Mouse (Mus musculus): ENCODE measurements around the gene Cdk18. TPM values are rescaled to one million over a fixed set of nuclear protein-coding genes. Genes with fewer than 3 reads are reported as not detected.

The Cdk18 gene
- polyA plus RNA-seq, 1 experiment from 2014 or later: 1.8 TPM

DNA sequence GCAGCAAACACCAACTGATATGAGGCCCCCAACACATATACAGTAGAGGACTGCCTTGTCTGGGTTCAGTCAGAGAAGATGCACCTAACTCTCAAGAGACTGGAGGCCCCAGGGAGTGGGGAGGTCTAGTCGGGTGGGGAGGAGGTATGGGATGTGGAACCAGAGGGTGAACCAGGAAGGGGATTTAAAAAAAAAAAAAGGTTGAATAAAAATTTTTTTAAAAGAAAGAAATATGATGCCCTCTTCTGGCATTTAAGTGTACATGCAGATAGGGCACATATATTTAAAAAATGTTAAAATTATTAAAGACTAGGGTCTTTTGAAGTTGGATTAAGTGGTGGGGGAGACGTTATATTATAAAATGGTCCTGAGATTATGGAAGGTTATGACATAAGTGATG is 30.1 kb downstream of the Cdk18 start:
- H3K36me3 ChIP-seq: no peaks in the 10 kb centered on the region
- H3K4me2 ChIP-seq: no peak overlapping the region
- no peak overlapping the region for H3K9ac ChIP-seq
- ATAC-seq (replicated peaks; ENCODE audit: insufficient number of reproducible peaks, insufficient read depth, low FRiP score, low read depth): no peak
- WGBS: 53% methylated on average over 2 of the region's 2 CpGs
- 0 out of 2 replicates have a peak, but pooled peaks cover 2% of the 10 kb centered on the region for H3K4me1 ChIP-seq (replicated peaks)
- 0 out of 2 replicates have a peak, but pooled peaks cover 3% of the 10 kb centered on the region for H3K27me3 ChIP-seq
- H3K27ac ChIP-seq: no peak overlapping the region
- H3K4me3 ChIP-seq: no peak overlapping the region
- no peaks in the 10 kb centered on the region for H3K9me3 ChIP-seq (replicated peaks)

DNA sequence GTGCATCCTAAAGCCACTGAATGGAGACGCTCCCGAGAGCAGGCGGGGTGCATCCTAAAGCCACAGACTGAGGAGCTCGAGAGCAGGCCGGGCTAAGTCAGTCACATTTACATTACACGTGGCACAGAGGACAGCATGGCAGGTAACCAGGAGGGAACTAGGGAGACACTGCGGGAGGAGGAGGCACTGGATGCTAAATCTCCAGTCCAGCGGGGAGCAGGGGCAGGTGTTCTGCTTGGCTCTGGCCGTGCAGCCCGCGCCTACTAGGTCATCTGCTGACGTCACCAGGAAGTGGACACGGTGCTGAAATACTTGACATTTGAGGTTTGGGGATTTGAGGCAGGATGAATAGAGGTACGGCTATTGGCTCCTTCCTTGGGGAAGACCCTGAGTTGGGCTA is 35.1 kb downstream of the Cdk18 start:
- Histone ChIP-seq H3K4me1 (replicated peaks) (no peaks in the 10 kb centered on the region; the same call in 1 of the 2 replicates), H3K4me3 (no peak overlapping the region), H3K9ac (no peak overlapping the region), H3K27me3 (no peaks in the 10 kb centered on the region), H3K9me3 (replicated peaks) (no peaks in the 10 kb centered on the region), H3K36me3 (no peaks in the 10 kb centered on the region), H3K27ac (no peak overlapping the region), H3K4me2 (no peak overlapping the region)
- 63% methylated on average over 14 of the region's 14 CpGs for WGBS
- ATAC-seq (replicated peaks; ENCODE audit: insufficient number of reproducible peaks, insufficient read depth, low FRiP score, low read depth): no peak

DNA sequence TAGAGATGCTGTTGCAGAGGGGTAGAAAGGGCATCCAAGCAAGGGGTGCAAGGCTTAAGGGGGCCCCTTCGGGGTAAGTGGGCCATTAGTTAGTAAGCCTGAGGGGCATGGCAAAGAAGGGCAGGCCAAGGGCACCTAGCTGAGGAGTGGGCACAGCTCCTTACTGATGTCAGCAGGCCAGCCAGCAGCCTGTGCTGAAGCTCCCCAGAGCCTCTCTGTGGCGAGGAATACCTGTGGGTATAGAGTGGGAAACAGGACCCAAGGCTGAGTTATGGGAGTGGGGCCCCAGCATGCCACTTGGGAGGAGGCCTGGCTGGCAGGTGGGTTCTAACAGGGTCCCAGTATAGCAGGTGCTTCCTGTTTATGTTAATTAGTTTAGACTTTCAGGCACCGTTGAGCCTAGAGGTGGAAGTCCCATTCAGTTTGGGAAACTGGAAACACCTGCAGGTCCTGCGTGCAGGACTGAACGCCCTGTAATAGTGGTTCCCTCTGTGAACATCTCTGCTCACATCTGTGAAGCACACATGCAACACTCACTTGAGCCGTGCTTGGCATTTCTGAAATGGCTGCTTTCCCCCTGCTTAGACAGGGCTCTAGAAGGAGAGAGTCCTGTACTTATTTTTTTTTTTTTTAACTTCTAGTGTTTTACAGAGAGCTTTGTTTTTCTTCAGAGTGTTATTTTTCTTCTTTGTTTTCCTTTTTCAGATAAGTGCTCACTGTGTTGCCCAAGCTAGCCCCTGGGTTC is 37.4 kb downstream of the Cdk18 start:
- H3K27ac ChIP-seq: peak overlapping the region; percentile 39; the same call in 1 of the 2 replicates
- no peaks in the 10 kb centered on the region; the same call in 1 of the 2 replicates for H3K4me1 ChIP-seq (replicated peaks)
- no peak overlapping the region for H3K4me2 ChIP-seq
- no peak overlapping the region for H3K9ac ChIP-seq
- WGBS: 59% methylated on average over 6 of the region's 6 CpGs
- H3K4me3 ChIP-seq: no peak overlapping the region
- H3K9me3 ChIP-seq (replicated peaks): no peaks in the 10 kb centered on the region
- no peaks in the 10 kb centered on the region for H3K27me3 ChIP-seq
- no peaks in the 10 kb centered on the region for H3K36me3 ChIP-seq
- no peak; the same call in 1 of the 2 replicates for ATAC-seq (replicated peaks; ENCODE audit: insufficient number of reproducible peaks, insufficient read depth, low FRiP score, low read depth)

DNA sequence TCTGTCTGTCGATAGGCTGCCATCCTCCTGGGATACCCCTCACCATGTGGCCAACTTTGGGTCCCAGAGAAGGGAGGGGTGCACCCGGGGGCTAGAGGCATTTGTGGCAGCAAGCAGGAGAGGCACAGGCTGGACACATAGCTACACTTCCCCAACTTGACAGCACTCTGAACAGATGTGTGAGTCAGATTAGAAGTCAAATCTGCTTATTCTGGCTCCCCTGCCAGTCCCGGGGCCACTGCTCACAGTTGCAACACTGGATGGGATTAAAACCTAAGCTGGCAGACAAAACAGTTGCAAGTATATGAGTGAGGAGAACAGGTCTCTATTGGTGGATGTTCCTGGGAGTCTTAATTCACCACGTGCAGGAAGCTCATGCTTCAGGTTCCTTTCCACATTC is 39.7 kb downstream of the Cdk18 start:
- no peak overlapping the region for H3K9ac ChIP-seq
- no peaks in the 10 kb centered on the region for H3K27me3 ChIP-seq
- 58% methylated on average over 4 of the region's 4 CpGs for WGBS
- no peak for ATAC-seq (replicated peaks; ENCODE audit: insufficient number of reproducible peaks, insufficient read depth, low FRiP score, low read depth)
- no peaks in the 10 kb centered on the region for H3K9me3 ChIP-seq (replicated peaks)
- no peaks in the 10 kb centered on the region for H3K36me3 ChIP-seq
- no peak overlapping the region for H3K4me2 ChIP-seq
- no peak overlapping the region for H3K4me3 ChIP-seq
- H3K4me1 ChIP-seq (replicated peaks): peaks cover 6% of the 10 kb centered on the region
- H3K27ac ChIP-seq: no peak overlapping the region

DNA sequence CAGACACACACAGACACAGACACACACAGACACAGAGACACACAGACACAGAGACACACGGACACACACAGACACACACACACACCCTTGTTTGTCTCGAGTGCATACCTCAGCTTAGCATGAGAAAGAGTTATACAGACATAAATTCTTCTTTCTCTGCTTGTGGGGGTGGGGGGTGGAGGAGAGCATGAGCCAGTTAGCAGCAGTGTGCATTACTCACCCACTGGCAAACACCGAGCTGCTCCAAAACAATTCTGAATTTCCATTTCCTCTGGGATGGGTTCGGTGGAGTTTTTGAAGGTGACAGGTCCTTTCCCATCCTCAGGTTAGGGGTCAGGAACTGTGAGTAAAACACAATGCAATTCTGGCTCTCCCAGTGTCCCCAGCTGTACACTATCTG is 40.5 kb downstream of the Cdk18 start:
- no peaks in the 10 kb centered on the region for H3K9me3 ChIP-seq (replicated peaks)
- ATAC-seq (replicated peaks; ENCODE audit: insufficient number of reproducible peaks, insufficient read depth, low FRiP score, low read depth): no peak
- no peak overlapping the region for H3K27ac ChIP-seq
- H3K27me3 ChIP-seq: no peaks in the 10 kb centered on the region
- H3K36me3 ChIP-seq: no peaks in the 10 kb centered on the region
- no peak overlapping the region for H3K4me2 ChIP-seq
- peaks cover 6% of the 10 kb centered on the region for H3K4me1 ChIP-seq (replicated peaks)
- no peak overlapping the region for H3K4me3 ChIP-seq
- no peak overlapping the region for H3K9ac ChIP-seq
- WGBS: 63% methylated on average over 4 of the region's 4 CpGs

DNA sequence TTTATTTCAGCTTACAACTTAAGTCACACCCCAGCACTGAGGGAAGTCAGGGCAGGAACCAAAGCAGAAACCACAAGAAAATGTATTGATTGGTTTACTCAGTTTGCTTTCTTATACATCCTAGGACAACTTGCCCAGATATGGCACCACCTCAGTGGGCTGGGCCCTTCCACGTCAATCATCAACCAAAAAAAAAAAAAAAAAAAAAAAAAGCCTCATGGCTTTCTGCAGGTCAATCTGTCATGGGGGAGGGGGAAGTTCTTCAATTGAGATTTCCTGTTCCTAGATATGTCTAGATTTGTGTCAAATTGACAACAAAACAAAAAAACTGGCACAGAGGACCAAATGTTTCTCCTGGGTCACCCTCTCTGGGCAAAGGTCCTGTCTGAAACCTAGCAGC is 41.4 kb downstream of the Cdk18 start:
- no peak for ATAC-seq (replicated peaks; ENCODE audit: insufficient number of reproducible peaks, insufficient read depth, low FRiP score, low read depth)
- Histone ChIP-seq H3K4me2 (no peak overlapping the region), H3K27me3 (no peaks in the 10 kb centered on the region), H3K4me1 (replicated peaks) (peaks cover 6% of the 10 kb centered on the region), H3K27ac (no peak overlapping the region), H3K4me3 (no peak overlapping the region), H3K9me3 (replicated peaks) (no peaks in the 10 kb centered on the region), H3K9ac (no peak overlapping the region), H3K36me3 (no peaks in the 10 kb centered on the region)
- WGBS: 75% methylated on average over 1 of the region's 1 CpGs

DNA sequence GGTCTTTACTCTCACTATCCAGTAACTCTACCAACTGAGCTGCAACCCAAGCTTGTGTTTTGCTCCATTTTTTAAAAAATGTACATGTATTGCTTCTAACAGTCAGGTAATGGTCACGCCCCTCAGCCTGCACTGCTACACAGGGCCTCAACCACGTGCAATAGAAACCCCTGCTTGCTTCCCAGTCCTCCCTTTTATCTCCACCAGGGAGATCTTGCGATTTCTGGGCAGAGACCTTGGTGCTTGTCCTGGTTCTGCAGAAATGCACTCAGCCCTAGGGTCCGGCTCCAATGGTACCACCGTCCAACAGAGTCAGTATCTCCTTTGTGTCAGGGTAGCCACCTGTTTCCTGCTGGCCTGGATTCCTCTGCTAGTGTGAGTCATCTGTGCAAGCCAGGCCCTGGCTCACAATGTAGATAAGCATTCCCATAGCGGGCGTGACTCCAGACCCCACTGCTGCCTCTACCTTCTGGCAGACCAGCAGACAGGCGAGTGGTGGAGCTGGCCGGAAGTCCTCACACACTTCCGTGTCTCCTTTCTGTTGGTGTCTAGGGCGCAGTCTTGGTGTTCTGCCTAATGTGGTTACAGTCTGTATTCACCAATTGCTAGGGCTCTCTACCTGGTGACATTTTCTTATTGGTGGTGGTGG is 44.0 kb downstream of the Cdk18 start:
- Histone ChIP-seq H3K9ac (no peak overlapping the region), H3K4me1 (replicated peaks) (peaks cover 6% of the 10 kb centered on the region), H3K36me3 (no peaks in the 10 kb centered on the region), H3K27me3 (no peaks in the 10 kb centered on the region), H3K27ac (peak overlapping the region; percentile 64), H3K4me3 (no peak overlapping the region), H3K9me3 (replicated peaks) (no peaks in the 10 kb centered on the region), H3K4me2 (peak overlapping the region; percentile 10; the same call in 1 of the 2 replicates)
- WGBS: 32% methylated on average over 11 of the region's 11 CpGs
- peak; percentile 86 for ATAC-seq (replicated peaks; ENCODE audit: insufficient number of reproducible peaks, insufficient read depth, low FRiP score, low read depth)

DNA sequence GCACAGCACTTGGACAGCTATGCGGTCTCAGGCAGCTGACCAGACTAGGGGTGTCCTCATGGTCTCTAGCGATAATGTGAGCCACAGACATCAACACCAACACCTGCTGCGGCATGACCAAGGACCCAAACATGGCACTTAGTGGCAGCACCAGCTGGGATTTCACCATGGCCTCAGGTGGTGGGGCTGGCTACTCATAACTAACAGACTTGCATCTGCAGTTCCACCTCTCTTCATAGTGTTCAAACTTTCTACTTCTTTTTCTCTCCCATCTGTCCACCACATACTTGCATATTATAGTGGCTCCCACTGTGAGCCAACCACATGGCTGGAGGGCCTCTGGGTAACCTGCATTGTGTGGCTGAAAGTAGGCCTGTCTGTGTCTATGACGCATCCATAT is 46.2 kb downstream of the Cdk18 start:
- Histone ChIP-seq H3K27me3 (no peaks in the 10 kb centered on the region), H3K27ac (no peak overlapping the region), H3K4me3 (no peak overlapping the region), H3K9ac (no peak overlapping the region), H3K9me3 (replicated peaks) (no peaks in the 10 kb centered on the region), H3K36me3 (no peaks in the 10 kb centered on the region), H3K4me1 (replicated peaks) (peaks cover 6% of the 10 kb centered on the region), H3K4me2 (no peak overlapping the region)
- no peak for ATAC-seq (replicated peaks; ENCODE audit: insufficient number of reproducible peaks, insufficient read depth, low FRiP score, low read depth)
- WGBS: 86% methylated on average over 4 of the region's 4 CpGs

DNA sequence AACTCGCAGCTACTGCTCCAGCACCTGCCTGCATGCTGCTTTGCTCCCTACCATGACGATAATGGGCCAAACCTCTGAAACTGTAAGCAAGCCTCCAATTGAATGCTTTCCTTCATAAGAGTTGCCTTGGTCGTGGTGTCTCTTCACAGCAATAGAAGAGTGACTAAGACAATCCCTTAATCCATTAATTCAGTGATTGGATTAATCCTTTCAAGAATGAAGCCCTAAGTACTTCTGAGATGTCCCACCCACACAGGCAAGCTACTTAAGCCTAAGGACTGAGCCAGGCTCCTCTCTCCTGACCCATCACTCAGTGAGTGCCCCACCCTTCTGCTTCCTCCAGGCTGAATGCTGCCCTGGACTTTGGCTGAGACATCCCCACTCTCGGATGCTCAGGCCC is 49.2 kb downstream of the Cdk18 start:
- WGBS: 73% methylated on average over 4 of the region's 4 CpGs
- no peak for ATAC-seq (replicated peaks; ENCODE audit: insufficient number of reproducible peaks, insufficient read depth, low FRiP score, low read depth)
- H3K4me1 ChIP-seq (replicated peaks): peaks cover 1% of the 10 kb centered on the region
- H3K4me2 ChIP-seq: no peak overlapping the region
- no peak overlapping the region for H3K27ac ChIP-seq
- H3K4me3 ChIP-seq: no peak overlapping the region
- H3K27me3 ChIP-seq: no peaks in the 10 kb centered on the region
- no peaks in the 10 kb centered on the region for H3K36me3 ChIP-seq
- H3K9me3 ChIP-seq (replicated peaks): no peaks in the 10 kb centered on the region
- no peak overlapping the region for H3K9ac ChIP-seq

DNA sequence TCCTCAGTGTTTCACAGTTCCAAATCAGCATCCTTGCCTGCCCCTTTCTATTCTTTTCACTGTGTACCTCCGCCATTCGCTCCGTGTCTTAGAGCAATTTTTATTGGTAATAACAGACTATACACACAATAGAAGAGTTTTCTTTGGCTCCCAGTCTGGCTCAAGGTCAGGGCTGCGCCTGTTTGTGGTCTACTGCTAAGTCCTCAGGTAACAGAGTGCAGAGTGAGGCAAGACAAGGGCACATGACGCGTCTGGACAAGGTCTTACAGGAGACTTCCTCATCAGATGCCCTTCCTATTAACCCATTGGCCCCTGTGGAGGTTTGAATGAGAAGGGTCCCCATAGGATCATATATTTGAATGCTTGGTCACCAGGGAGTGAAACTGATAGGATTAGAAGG is 49.7 kb downstream of the Cdk18 start:
- H3K27ac ChIP-seq: no peak overlapping the region
- 80% methylated on average over 6 of the region's 6 CpGs for WGBS
- no peak overlapping the region for H3K4me3 ChIP-seq
- H3K9ac ChIP-seq: no peak overlapping the region
- H3K27me3 ChIP-seq: no peaks in the 10 kb centered on the region
- no peaks in the 10 kb centered on the region for H3K9me3 ChIP-seq (replicated peaks)
- no peaks in the 10 kb centered on the region for H3K36me3 ChIP-seq
- no peaks in the 10 kb centered on the region for H3K4me1 ChIP-seq (replicated peaks)
- ATAC-seq (replicated peaks; ENCODE audit: insufficient number of reproducible peaks, insufficient read depth, low FRiP score, low read depth): no peak
- no peak overlapping the region for H3K4me2 ChIP-seq

DNA sequence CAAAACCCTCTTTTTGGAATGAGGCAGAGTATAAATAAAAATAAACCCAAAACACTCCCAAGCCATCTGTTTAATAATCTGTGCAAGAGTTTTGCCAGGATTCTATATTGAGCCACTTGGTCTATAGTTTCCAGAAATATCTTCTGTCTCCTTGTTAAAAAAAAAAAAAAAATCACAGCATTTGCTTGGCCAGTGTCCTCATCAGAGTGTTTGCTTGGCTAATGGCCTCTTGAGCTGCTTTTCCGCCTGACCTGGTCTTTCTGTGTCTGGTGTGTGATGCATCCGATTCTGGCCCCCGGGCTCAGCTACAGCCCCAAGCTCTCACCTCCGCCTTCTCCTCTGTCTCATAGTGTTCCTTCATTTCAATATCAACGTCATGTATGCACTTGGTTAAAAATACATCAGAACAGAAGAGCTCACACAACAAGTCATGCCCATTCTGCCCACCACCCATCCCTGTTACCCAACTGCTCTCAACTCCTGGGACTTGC is 51.3 kb downstream of the Cdk18 start:
- no peak for ATAC-seq (replicated peaks; ENCODE audit: insufficient number of reproducible peaks, insufficient read depth, low FRiP score, low read depth)
- 78% methylated on average over 5 of the region's 5 CpGs for WGBS
- no peaks in the 10 kb centered on the region for H3K36me3 ChIP-seq

More for the DNA sequence above, 51.3 kb downstream of the Cdk18 start:
- Histone ChIP-seq H3K27me3 (no peaks in the 10 kb centered on the region), H3K4me1 (replicated peaks) (no peaks in the 10 kb centered on the region), H3K9ac (no peak overlapping the region), H3K4me3 (no peak overlapping the region), H3K4me2 (no peak overlapping the region), H3K9me3 (replicated peaks) (no peaks in the 10 kb centered on the region), H3K27ac (no peak overlapping the region)
